Mouse (Mus musculus): ENCODE data around the gene Dcaf6. TPM values are rescaled to one million over a fixed set of nuclear protein-coding genes. Genes with fewer than 3 reads are reported as not detected.
"Not testable (repeated sequence)": the region's sequence is repeated elsewhere in the genome, so short reads cannot be mapped to it uniquely, and the experiment has no call there.

Dcaf6 gene
- polyA plus RNA-seq, 1 experiment from 2014 or later: 8.8 TPM

DNA sequence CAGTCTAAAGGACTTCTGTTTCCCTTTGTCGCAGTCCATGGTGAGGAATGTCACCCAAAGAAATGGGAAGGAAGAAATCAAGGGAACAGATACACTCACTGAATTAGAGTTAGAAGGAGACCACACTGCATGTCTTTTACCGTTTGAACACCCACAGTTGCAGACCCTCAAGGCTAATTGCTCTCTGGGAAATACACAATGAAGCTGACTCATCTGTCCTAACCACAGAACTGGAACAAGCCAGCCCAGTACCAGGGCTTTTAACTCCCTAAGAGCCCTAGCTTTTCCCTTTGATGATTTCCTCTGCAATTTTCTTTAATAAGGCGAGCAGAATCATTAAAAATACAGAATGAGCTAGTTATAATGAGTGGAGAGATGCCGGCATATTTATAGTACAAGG lies 115.8 kb downstream of the Dcaf6 start:
- Histone ChIP-seq H3K4me3 (ENCODE audit: low read depth, low read length) (no peak overlapping the region), H3K36me3 (ENCODE audit: control insufficient read depth, insufficient read depth, low read length) (no peaks in the 10 kb centered on the region), H3K27ac (ENCODE audit: low read depth, low read length) (no peak overlapping the region), H3K27me3 (ENCODE audit: control insufficient read depth, insufficient read depth, low read length) (no peaks in the 10 kb centered on the region), H3K9ac (ENCODE audit: low read length) (no peak overlapping the region), H3K4me1 (ENCODE audit: control insufficient read depth, insufficient read depth, low read length) (no peaks in the 10 kb centered on the region), H3K4me2 (ENCODE audit: low read depth) (no peak overlapping the region), H3K9me3 (ENCODE audit: control insufficient read depth, low read length) (no peaks in the 10 kb centered on the region)
- DNase-seq (ENCODE audit: low spot score) (no peak), ATAC-seq (ENCODE audit: insufficient read depth, low FRiP score, low TSS enrichment) (no peak)
- 64% methylated on average over 4 of the region's 4 CpGs for WGBS

- Histone ChIP-seq H3K27me3 (ENCODE audit: control insufficient read depth, insufficient read depth, low read length) (no peaks in the 10 kb centered on the region), H3K9ac (ENCODE audit: low read length) (no peak overlapping the region), H3K4me3 (ENCODE audit: low read depth, low read length) (no peak overlapping the region), H3K36me3 (ENCODE audit: control insufficient read depth, insufficient read depth, low read length) (no peaks in the 10 kb centered on the region), H3K4me2 (ENCODE audit: low read depth) (no peak overlapping the region), H3K9me3 (ENCODE audit: control insufficient read depth, low read length) (no peaks in the 10 kb centered on the region), H3K4me1 (ENCODE audit: control insufficient read depth, insufficient read depth, low read length) (no peaks in the 10 kb centered on the region), H3K27ac (ENCODE audit: low read depth, low read length) (no peak overlapping the region)
- DNase-seq (ENCODE audit: low spot score) (no peak), ATAC-seq (ENCODE audit: insufficient read depth, low FRiP score, low TSS enrichment) (no peak)
- WGBS: 72% methylated on average over 7 of the region's 7 CpGs
These were observed 118.1 kb downstream of the Dcaf6 start for GRCm38 (mm10) chr1:165342126-165342525.

- no peak for DNase-seq (ENCODE audit: low spot score)
- WGBS: 86% methylated on average over 3 of the region's 3 CpGs
- Histone ChIP-seq H3K9ac (ENCODE audit: low read length) (no peak overlapping the region), H3K27ac (ENCODE audit: low read depth, low read length) (no peak overlapping the region), H3K4me2 (ENCODE audit: low read depth) (no peak overlapping the region), H3K4me3 (ENCODE audit: low read depth, low read length) (no peak overlapping the region), H3K9me3 (ENCODE audit: control insufficient read depth, low read length) (no peaks in the 10 kb centered on the region), H3K36me3 (ENCODE audit: control insufficient read depth, insufficient read depth, low read length) (no peaks in the 10 kb centered on the region), H3K27me3 (ENCODE audit: control insufficient read depth, insufficient read depth, low read length) (no peaks in the 10 kb centered on the region), H3K4me1 (ENCODE audit: control insufficient read depth, insufficient read depth, low read length) (no peaks in the 10 kb centered on the region)
- no peak for ATAC-seq (ENCODE audit: insufficient read depth, low FRiP score, low TSS enrichment)
These were observed 127.5 kb downstream of the Dcaf6 start for GRCm38 (mm10) chr1:165332797-165333196.

- H3K36me3 ChIP-seq (ENCODE audit: control insufficient read depth, insufficient read depth, low read length): no peaks in the 10 kb centered on the region
- H3K4me3 ChIP-seq (ENCODE audit: low read depth, low read length): no peak overlapping the region
- no peak overlapping the region for H3K9ac ChIP-seq (ENCODE audit: low read length)
- H3K27ac ChIP-seq (ENCODE audit: low read depth, low read length): no peak overlapping the region
- no peak overlapping the region for H3K4me2 ChIP-seq (ENCODE audit: low read depth)
- DNase-seq (ENCODE audit: low spot score) (no peak), ATAC-seq (ENCODE audit: insufficient read depth, low FRiP score, low TSS enrichment) (no peak)
- no peaks in the 10 kb centered on the region for H3K4me1 ChIP-seq (ENCODE audit: control insufficient read depth, insufficient read depth, low read length)
- H3K27me3 ChIP-seq (ENCODE audit: control insufficient read depth, insufficient read depth, low read length): no peaks in the 10 kb centered on the region
- no peaks in the 10 kb centered on the region for H3K9me3 ChIP-seq (ENCODE audit: control insufficient read depth, low read length)
These were observed 129.4 kb downstream of the Dcaf6 start for GRCm38 (mm10) chr1:165330859-165331258.

GRCm38 (mm10) chr1:165328384-165329289 lies 131.6 kb downstream of the Dcaf6 start:
- H3K4me3 ChIP-seq (ENCODE audit: low read depth, low read length); H3K36me3 ChIP-seq (ENCODE audit: control insufficient read depth, insufficient read depth, low read length); DNase-seq (ENCODE audit: low spot score); H3K4me1 ChIP-seq (ENCODE audit: control insufficient read depth, insufficient read depth, low read length); H3K4me2 ChIP-seq (ENCODE audit: low read depth); H3K27ac ChIP-seq (ENCODE audit: low read depth, low read length); H3K9me3 ChIP-seq (ENCODE audit: control insufficient read depth, low read length); H3K27me3 ChIP-seq (ENCODE audit: control insufficient read depth, insufficient read depth, low read length); H3K9ac ChIP-seq (ENCODE audit: low read length); ATAC-seq (ENCODE audit: insufficient read depth, low FRiP score, low TSS enrichment): not testable (repeated sequence)
- WGBS: 96% methylated on average over 17 of the region's 17 CpGs

GRCm38 (mm10) chr1:165327831-165328230 lies 132.4 kb downstream of the Dcaf6 start:
- Histone ChIP-seq H3K4me3 (ENCODE audit: low read depth, low read length) (no peak overlapping the region), H3K27me3 (ENCODE audit: control insufficient read depth, insufficient read depth, low read length) (no peaks in the 10 kb centered on the region), H3K9ac (ENCODE audit: low read length) (no peak overlapping the region), H3K4me2 (ENCODE audit: low read depth) (no peak overlapping the region), H3K4me1 (ENCODE audit: control insufficient read depth, insufficient read depth, low read length) (no peaks in the 10 kb centered on the region), H3K36me3 (ENCODE audit: control insufficient read depth, insufficient read depth, low read length) (0 out of 2 replicates have a peak, but pooled peaks cover 2% of the 10 kb centered on the region), H3K27ac (ENCODE audit: low read depth, low read length) (no peak overlapping the region), H3K9me3 (ENCODE audit: control insufficient read depth, low read length) (no peaks in the 10 kb centered on the region)
- 81% methylated on average over 5 of the region's 5 CpGs for WGBS
- ATAC-seq (ENCODE audit: insufficient read depth, low FRiP score, low TSS enrichment): no peak
- DNase-seq (ENCODE audit: low spot score): no peak

DNA sequence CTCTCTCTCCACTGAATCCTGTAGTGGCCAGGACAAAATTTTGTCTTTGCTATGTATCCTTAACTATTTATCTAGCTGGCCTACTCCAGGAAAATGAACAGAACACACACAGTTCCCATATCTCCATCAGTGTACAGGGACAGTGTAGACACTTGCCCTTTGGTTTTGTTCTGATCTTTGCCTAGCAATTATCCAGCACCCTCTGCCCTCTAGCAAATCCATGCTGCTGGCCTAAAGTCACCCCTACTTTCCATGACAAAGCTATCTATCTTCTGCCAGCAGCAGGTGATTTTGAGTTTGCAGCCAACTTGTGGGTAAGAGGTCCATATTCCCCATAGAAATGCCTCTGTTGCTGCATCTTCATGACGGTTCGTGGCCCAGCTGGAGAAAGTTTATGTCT lies 132.9 kb downstream of the Dcaf6 start:
- Histone ChIP-seq H3K9me3 (ENCODE audit: control insufficient read depth, low read length) (no peaks in the 10 kb centered on the region), H3K27me3 (ENCODE audit: control insufficient read depth, insufficient read depth, low read length) (no peaks in the 10 kb centered on the region), H3K4me2 (ENCODE audit: low read depth) (no peak overlapping the region), H3K27ac (ENCODE audit: low read depth, low read length) (no peak overlapping the region), H3K9ac (ENCODE audit: low read length) (no peak overlapping the region), H3K36me3 (ENCODE audit: control insufficient read depth, insufficient read depth, low read length) (0 out of 2 replicates have a peak, but pooled peaks cover 2% of the 10 kb centered on the region), H3K4me1 (ENCODE audit: control insufficient read depth, insufficient read depth, low read length) (no peaks in the 10 kb centered on the region), H3K4me3 (ENCODE audit: low read depth, low read length) (no peak overlapping the region)
- DNase-seq (ENCODE audit: low spot score) (no peak), ATAC-seq (ENCODE audit: insufficient read depth, low FRiP score, low TSS enrichment) (no peak)
- 83% methylated on average over 2 of the region's 2 CpGs for WGBS

- Histone ChIP-seq H3K4me2 (ENCODE audit: low read depth) (no peak overlapping the region), H3K36me3 (ENCODE audit: control insufficient read depth, insufficient read depth, low read length) (peaks cover 3% of the 10 kb centered on the region; the same call in 1 of the 2 replicates), H3K4me1 (ENCODE audit: control insufficient read depth, insufficient read depth, low read length) (no peaks in the 10 kb centered on the region), H3K27ac (ENCODE audit: low read depth, low read length) (no peak overlapping the region), H3K9me3 (ENCODE audit: control insufficient read depth, low read length) (no peaks in the 10 kb centered on the region), H3K27me3 (ENCODE audit: control insufficient read depth, insufficient read depth, low read length) (no peaks in the 10 kb centered on the region), H3K9ac (ENCODE audit: low read length) (no peak overlapping the region), H3K4me3 (ENCODE audit: low read depth, low read length) (no peak overlapping the region)
- DNase-seq (ENCODE audit: low spot score): no peak
- ATAC-seq (ENCODE audit: insufficient read depth, low FRiP score, low TSS enrichment): no peak
- WGBS: 86% methylated on average over 7 of the region's 7 CpGs
These were observed 137.3 kb downstream of the Dcaf6 start for GRCm38 (mm10) chr1:165322934-165323333.

DNA sequence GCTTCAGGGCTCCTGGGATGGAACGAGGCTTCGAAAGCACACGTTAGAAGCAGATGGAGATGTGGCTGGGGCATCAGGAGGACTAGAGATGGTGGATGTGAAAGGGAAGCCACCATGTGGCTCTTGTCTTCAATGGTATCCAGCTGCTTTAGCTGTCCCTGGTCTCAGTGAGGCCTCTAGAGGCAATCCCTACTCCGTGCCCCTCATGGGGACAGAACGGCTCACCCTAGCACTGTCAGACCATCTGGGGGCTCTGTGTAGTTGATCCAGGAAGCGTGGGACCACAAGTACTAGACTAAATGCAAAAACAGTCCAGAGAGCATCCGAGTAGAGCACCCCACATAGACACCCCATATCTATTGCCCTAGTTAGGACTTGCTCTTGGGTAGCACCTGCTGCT lies 138.4 kb downstream of the Dcaf6 start:
- peaks cover 3% of the 10 kb centered on the region; the same call in 1 of the 2 replicates for H3K36me3 ChIP-seq (ENCODE audit: control insufficient read depth, insufficient read depth, low read length)

More for the DNA sequence above, 138.4 kb downstream of the Dcaf6 start:
- ATAC-seq (ENCODE audit: insufficient read depth, low FRiP score, low TSS enrichment): no peak
- DNase-seq (ENCODE audit: low spot score): no peak
- Histone ChIP-seq H3K9me3 (ENCODE audit: control insufficient read depth, low read length) (no peaks in the 10 kb centered on the region), H3K4me2 (ENCODE audit: low read depth) (no peak overlapping the region), H3K4me3 (ENCODE audit: low read depth, low read length) (no peak overlapping the region), H3K4me1 (ENCODE audit: control insufficient read depth, insufficient read depth, low read length) (no peaks in the 10 kb centered on the region), H3K27me3 (ENCODE audit: control insufficient read depth, insufficient read depth, low read length) (no peaks in the 10 kb centered on the region), H3K9ac (ENCODE audit: low read length) (no peak overlapping the region), H3K27ac (ENCODE audit: low read depth, low read length) (no peak overlapping the region)
- WGBS: 86% methylated on average over 7 of the region's 7 CpGs

Measured in neural tube, embryonic 11.5 days (tissue).